Mouse (Mus musculus): ENCODE results near the gene Olfr710. TPM values are rescaled to one million over a fixed set of nuclear protein-coding genes. Genes with fewer than 3 reads are reported as not detected.
"Not testable (repeated sequence)": the region's sequence is repeated elsewhere in the genome, so short reads cannot be mapped to it uniquely, and the experiment has no call there.

Olfr710 gene
- total and polyA plus RNA-seq, 2 experiments, result not detected

- Histone ChIP-seq H3K36me3 (ENCODE audit: control insufficient read depth, insufficient read depth, low read length) (no peaks in the 10 kb centered on the region), H3K79me2 (ENCODE audit: control insufficient read depth, insufficient read depth, low read length) (no peaks in the 10 kb centered on the region), H3K27ac (replicated peaks; ENCODE audit: insufficient read depth, low read depth, low read length) (no peak within 1 kb of the TSS), H3K27me3 (ENCODE audit: control insufficient read depth, insufficient read depth, low read length) (no peaks in the 10 kb centered on the region), H3K4me1 (ENCODE audit: control insufficient read depth, insufficient read depth, low read length) (no peaks in the 10 kb centered on the region), H3K9ac (ENCODE audit: low read depth, low read length) (no peak within 1 kb of the TSS), H3K4me3 (ENCODE audit: insufficient read depth, low read depth, low read length) (no peak within 1 kb of the TSS)
- no peak for DNase-seq (ENCODE audit: extremely low read depth, low read depth, low spot score)
- 45% methylated on average over 2 of the region's 2 CpGs for WGBS
- TF ChIP-seq CTCF (IDR thresholded peaks at IDR 0.05; ENCODE audit: low read depth, low read length) (no peak), POLR2A (IDR thresholded peaks at IDR 0.05; ENCODE audit: extremely low read depth, insufficient read depth, low read length) (no peak)
These were observed 40.4 kb downstream of the Olfr710 start, which contains the start of gene Olfr1532-ps1 for GRCm38 (mm10) chr7:106907676-106908075. Gene Olfr1532-ps1, plus strand, starts transcription at chr7:106908001.

- not testable (repeated sequence) for H3K4me3 ChIP-seq (ENCODE audit: insufficient read depth, low read depth, low read length); H3K36me3 ChIP-seq (ENCODE audit: control insufficient read depth, insufficient read depth, low read length); H3K4me1 ChIP-seq (ENCODE audit: control insufficient read depth, insufficient read depth, low read length); DNase-seq (ENCODE audit: extremely low read depth, low read depth, low spot score); H3K9ac ChIP-seq (ENCODE audit: low read depth, low read length); H3K27me3 ChIP-seq (ENCODE audit: control insufficient read depth, insufficient read depth, low read length); H3K79me2 ChIP-seq (ENCODE audit: control insufficient read depth, insufficient read depth, low read length); H3K27ac ChIP-seq (replicated peaks; ENCODE audit: insufficient read depth, low read depth, low read length)
- 85% methylated on average over 3 of the region's 3 CpGs for WGBS
These were observed 47.0 kb downstream of the Olfr710 start, which contains the start of gene Olfr707 for GRCm38 (mm10) chr7:106901141-106901540. Gene Olfr707, minus strand, starts transcription at chr7:106901241.

Other genes starting within 250 kb of the Olfr710 start
- gene Olfr695, start 231.9 kb downstream of the Olfr710 start, total RNA-seq (2014; rRNA removed), result not detected in 2 replicates
- gene Olfr695, start 231.9 kb downstream of the Olfr710 start, polyA plus RNA-seq (2012; rRNA removed), result not detected in 2 replicates
- not detected in 2 replicates for gene Olfr697, start 205.9 kb downstream of the Olfr710 start, total RNA-seq (2014; rRNA removed)
- gene Olfr697, start 205.9 kb downstream of the Olfr710 start, polyA plus RNA-seq (2012; rRNA removed), result not detected in 2 replicates
- not detected in 2 replicates for gene Olfr698, start 192.9 kb downstream of the Olfr710 start, total RNA-seq (2014; rRNA removed)
- gene Olfr698, start 192.9 kb downstream of the Olfr710 start, polyA plus RNA-seq (2012; rRNA removed), result not detected in 2 replicates
- not detected in 2 replicates for gene Olfr699, start 155.1 kb downstream of the Olfr710 start, total RNA-seq (2014; rRNA removed)
- not detected in 2 replicates for gene Olfr699, start 155.1 kb downstream of the Olfr710 start, polyA plus RNA-seq (2012; rRNA removed)
- gene Olfr700, start 139.5 kb downstream of the Olfr710 start, total RNA-seq (2014; rRNA removed), result not detected in 2 replicates
- not detected in 2 replicates for gene Olfr700, start 139.5 kb downstream of the Olfr710 start, polyA plus RNA-seq (2012; rRNA removed)
- gene Olfr701, start 134.2 kb downstream of the Olfr710 start, total RNA-seq (2014; rRNA removed), result not detected in 2 replicates
- not detected in 2 replicates for gene Olfr701, start 134.2 kb downstream of the Olfr710 start, polyA plus RNA-seq (2012; rRNA removed)
- gene Olfr702, start 114.4 kb downstream of the Olfr710 start, total RNA-seq (2014; rRNA removed), result not detected in 2 replicates
- not detected in 2 replicates for gene Olfr702, start 114.4 kb downstream of the Olfr710 start, polyA plus RNA-seq (2012; rRNA removed)
- not detected in 2 replicates for gene Olfr703, start 105.0 kb downstream of the Olfr710 start, total RNA-seq (2014; rRNA removed)
- gene Olfr703, start 105.0 kb downstream of the Olfr710 start, polyA plus RNA-seq (2012; rRNA removed), result not detected in 2 replicates
- not detected in 2 replicates for gene Olfr704, start 85.1 kb downstream of the Olfr710 start, total RNA-seq (2014; rRNA removed)
- not detected in 2 replicates for gene Olfr704, start 85.1 kb downstream of the Olfr710 start, polyA plus RNA-seq (2012; rRNA removed)
- gene Olfr705, start 71.4 kb downstream of the Olfr710 start, total RNA-seq (2014; rRNA removed), result not detected in 2 replicates
- not detected in 2 replicates for gene Olfr705, start 71.4 kb downstream of the Olfr710 start, polyA plus RNA-seq (2012; rRNA removed)
- not detected in 2 replicates for gene Olfr706, start 60.1 kb downstream of the Olfr710 start, total RNA-seq (2014; rRNA removed)
- gene Olfr706, start 60.1 kb downstream of the Olfr710 start, polyA plus RNA-seq (2012; rRNA removed), result not detected in 2 replicates
- gene Olfr707, start 47.1 kb downstream of the Olfr710 start, total RNA-seq (2014; rRNA removed), result not detected in 2 replicates
- not detected in 2 replicates for gene Olfr707, start 47.1 kb downstream of the Olfr710 start, polyA plus RNA-seq (2012; rRNA removed)
- not detected in 2 replicates for gene Olfr1532-ps1, start 40.3 kb downstream of the Olfr710 start, total RNA-seq (2014; rRNA removed)
- gene Olfr1532-ps1, start 40.3 kb downstream of the Olfr710 start, polyA plus RNA-seq (2012; rRNA removed), result not detected in 2 replicates
- not detected in 2 replicates for gene Olfr709-ps1, start 16.1 kb downstream of the Olfr710 start, total RNA-seq (2014; rRNA removed)
- not detected in 2 replicates for gene Olfr709-ps1, start 16.1 kb downstream of the Olfr710 start, polyA plus RNA-seq (2012; rRNA removed)
- gene Olfr6, start 15.6 kb upstream of the Olfr710 start, total RNA-seq (2014; rRNA removed), result not detected in 2 replicates
- not detected in 2 replicates for gene Olfr6, start 15.6 kb upstream of the Olfr710 start, polyA plus RNA-seq (2012; rRNA removed)
- gene Olfr711, start 27.1 kb upstream of the Olfr710 start, total RNA-seq (2014; rRNA removed), result not detected in 2 replicates
- not detected in 2 replicates for gene Olfr711, start 27.1 kb upstream of the Olfr710 start, polyA plus RNA-seq (2012; rRNA removed)
- gene Olfr2, start 57.8 kb upstream of the Olfr710 start, total RNA-seq (2014; rRNA removed), result not detected in 2 replicates
- gene Olfr2, start 57.8 kb upstream of the Olfr710 start, polyA plus RNA-seq (2012; rRNA removed), result not detected in 2 replicates
- not detected in 2 replicates for gene Olfr713, start 82.9 kb upstream of the Olfr710 start, total RNA-seq (2014; rRNA removed)
- not detected in 2 replicates for gene Olfr713, start 82.9 kb upstream of the Olfr710 start, polyA plus RNA-seq (2012; rRNA removed)
- not detected in 2 replicates for gene Olfr714, start 122.7 kb upstream of the Olfr710 start, total RNA-seq (2014; rRNA removed)
- gene Olfr714, start 122.7 kb upstream of the Olfr710 start, polyA plus RNA-seq (2012; rRNA removed), result not detected in 2 replicates
- not detected in 2 replicates for gene Olfr17, start 144.9 kb upstream of the Olfr710 start, total RNA-seq (2014; rRNA removed)
- not detected in 2 replicates for gene Olfr17, start 144.9 kb upstream of the Olfr710 start, polyA plus RNA-seq (2012; rRNA removed)
- not detected in 2 replicates for gene Olfr715b, start 162.1 kb upstream of the Olfr710 start, total RNA-seq (2014; rRNA removed)
- not detected in 2 replicates for gene Olfr715b, start 162.1 kb upstream of the Olfr710 start, polyA plus RNA-seq (2012; rRNA removed)
- not detected in 2 replicates for gene Olfr715, start 182.8 kb upstream of the Olfr710 start, total RNA-seq (2014; rRNA removed)
- not detected in 2 replicates for gene Olfr715, start 182.8 kb upstream of the Olfr710 start, polyA plus RNA-seq (2012; rRNA removed)
- gene Olfr716, start 190.0 kb upstream of the Olfr710 start, total RNA-seq (2014; rRNA removed), result not detected in 2 replicates
- not detected in 2 replicates for gene Olfr716, start 190.0 kb upstream of the Olfr710 start, polyA plus RNA-seq (2012; rRNA removed)
- gene Nlrp14, start 218.7 kb upstream of the Olfr710 start, total RNA-seq (2014; rRNA removed), result not detected in 2 replicates
- gene Nlrp14, start 218.7 kb upstream of the Olfr710 start, polyA plus RNA-seq (2012; rRNA removed), result not detected in 2 replicates

All from liver, adult 2 months (tissue).